Mouse (Mus musculus) cerebellum, adult 2 months (tissue): ENCODE measurements at regions not wholly inside any gene's neighbourhood (a gene's known extent, or its start where the extent isn't known, plus 50 kb on each side); places are given as distances from the start of the nearest gene placed in this dataset.

Experiments
- DNase-seq, 2 experiments: peaks; one replicate each; pipeline ENCODE4 v3.0.0; 2021
- H3K27ac ChIP-seq: fragments of 200-500 bp; 2 replicates; pipeline ENCODE4 v1.5.1; 2012; ENCODE audit warnings: low read length, control low read depth, inconsistent platforms; ENCODE audit not compliant: insufficient read depth
- H3K27me3 ChIP-seq: fragments of 200-500 bp; 2 replicates; pipeline ENCODE4 v1.6.1; 2012; ENCODE audit warnings: inconsistent platforms, mild to moderate bottlenecking, low read length, moderate library complexity; ENCODE audit not compliant: control insufficient read depth, insufficient read depth
- H3K4me1 ChIP-seq: fragments of 200-500 bp; 2 replicates; pipeline ENCODE4 v1.6.1; 2011; ENCODE audit warnings: low read length; ENCODE audit not compliant: control insufficient read depth, insufficient read depth
- H3K4me3 ChIP-seq: fragments of 200-500 bp; replicated peaks from 2 replicates; pipeline ENCODE3; 2011; ENCODE audit warnings: mild to moderate bottlenecking, low read depth, low read length, control low read depth; ENCODE audit not compliant: insufficient read depth
- CTCF ChIP-seq: fragments of 200-500 bp; IDR thresholded peaks from 2 replicates; pipeline ENCODE4 v1.5.1; 2011; ENCODE audit warnings: low read depth, mild to moderate bottlenecking, control low read depth, low read length, moderate library complexity, borderline replicate concordance; ENCODE audit not compliant: insufficient read depth
- POLR2A ChIP-seq: fragments of 200-500 bp; IDR thresholded peaks from 2 replicates; pipeline ENCODE4 v1.6.1; 2011; ENCODE audit warnings: low read length, control low read depth, borderline replicate concordance; ENCODE audit not compliant: insufficient read depth
- WGBS: fragments of 180-500 bp; shearing (Covaris S2); methylation state at CpG from one replicate; pipeline ENCODE4 v1.1.7; 2018; 5-methylcytosine and 5-hydroxymethylcytosine counted together

GRCm38 (mm10) chr4:70619636-70620287, 85.0 kb upstream of the Megf9 start:
- Histone ChIP-seq H3K27ac (no peak overlapping the region), H3K27me3 (no peaks in the 10 kb centered on the region), H3K4me3 (no peak overlapping the region), H3K4me1 (no peaks in the 10 kb centered on the region)
- DNase-seq, result no peak
- WGBS, result 88% methylated on average over 8 of the region's 8 CpGs
- TF ChIP-seq POLR2A (no peak), CTCF (no peak)

GRCm38 (mm10) chr4:70615794-70616193, 81.0 kb upstream of the Megf9 start:
- Histone ChIP-seq H3K27ac (no peak overlapping the region), H3K4me1 (no peaks in the 10 kb centered on the region), H3K4me3 (no peak overlapping the region), H3K27me3 (no peaks in the 10 kb centered on the region)
- 66% methylated on average over 4 of the region's 4 CpGs for WGBS
- TF ChIP-seq CTCF, result no peak
- TF ChIP-seq POLR2A, result no peak
- DNase-seq, result no peak

GRCm38 (mm10) chr4:70614411-70614810, 79.6 kb upstream of the Megf9 start:
- no peak overlapping the region for H3K27ac ChIP-seq
- no peak for TF ChIP-seq POLR2A
- no peak for TF ChIP-seq CTCF
- no peaks in the 10 kb centered on the region for H3K27me3 ChIP-seq
- H3K4me1 ChIP-seq, result no peaks in the 10 kb centered on the region
- H3K4me3 ChIP-seq, result no peak overlapping the region
- WGBS, result 34% methylated on average over 5 of the region's 5 CpGs
- no peak for DNase-seq

- peak; percentile 14 to 26 for DNase-seq
- TF ChIP-seq CTCF (peak; percentile 50; the same call in 1 of the 2 replicates), POLR2A (no peak)
- 20% methylated on average over 3 of the region's 3 CpGs for WGBS
- H3K27me3 ChIP-seq, result no peaks in the 10 kb centered on the region
- H3K4me3 ChIP-seq, result no peak overlapping the region
- no peak overlapping the region for H3K27ac ChIP-seq
- no peaks in the 10 kb centered on the region for H3K4me1 ChIP-seq
These were observed 68.5 kb upstream of the Megf9 start for GRCm38 (mm10) chr4:70603209-70603852.

DNA sequence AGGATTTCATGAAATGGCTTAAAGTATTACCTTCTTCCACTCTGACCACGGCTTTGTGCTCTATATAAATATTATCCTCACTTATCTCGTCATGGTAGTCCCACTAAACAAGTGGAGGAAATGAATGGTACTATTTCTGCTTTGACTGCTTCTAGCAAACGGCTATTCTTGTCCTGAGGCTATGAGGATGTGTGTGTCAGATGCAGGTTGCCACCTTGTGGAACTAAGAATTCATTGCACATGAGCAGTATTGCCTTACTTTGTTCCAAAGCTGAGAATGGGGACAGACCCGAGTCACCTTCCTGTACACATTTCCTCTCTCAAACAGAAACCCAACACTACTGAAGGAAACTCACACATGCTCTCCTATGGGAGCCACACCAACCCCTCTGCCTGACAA, 66.5 kb upstream of the Megf9 start:
- WGBS, result 6% methylated on average over 4 of the region's 4 CpGs
- H3K4me3 ChIP-seq, result no peak overlapping the region
- peak; percentile 10 to 36 for DNase-seq
- H3K27me3 ChIP-seq, result no peaks in the 10 kb centered on the region
- no peak overlapping the region for H3K27ac ChIP-seq
- no peaks in the 10 kb centered on the region for H3K4me1 ChIP-seq
- TF ChIP-seq POLR2A (no peak), CTCF (peak; percentile 71)
